Mouse (Mus musculus): ENCODE results near the gene Tas2r103. TPM values are rescaled to one million over a fixed set of nuclear protein-coding genes. Genes with fewer than 3 reads are reported as not detected.

The Tas2r103 gene
- polyA plus RNA-seq (2012; rRNA removed; ENCODE audit: low replicate concordance), result not detected in 2 replicates

GRCm38 (mm10) chr6:133037001-133037400 is at the start of gene Tas2r103:
Gene Tas2r103 (minus strand): TSS chr6:133037101.

GRCm38 (mm10) chr6:133055716-133056115 is 18.8 kb upstream of the Tas2r103 start, which contains the start of gene Tas2r140:
Gene Tas2r140 (minus strand): TSS chr6:133055816.

Other genes with a start within 250 kb of the Tas2r103 start
- not detected in 2 replicates for gene Tas2r117, start 234.3 kb downstream of the Tas2r103 start, polyA plus RNA-seq (2012; rRNA removed; ENCODE audit: low replicate concordance)
- gene Tas2r123, start 190.0 kb downstream of the Tas2r103 start, polyA plus RNA-seq (2012; rRNA removed; ENCODE audit: low replicate concordance), result not detected in 2 replicates
- not detected in 2 replicates for gene Tas2r116, start 181.7 kb downstream of the Tas2r103 start, polyA plus RNA-seq (2012; rRNA removed; ENCODE audit: low replicate concordance)
- not detected in 2 replicates for gene Tas2r110, start 169.1 kb downstream of the Tas2r103 start, polyA plus RNA-seq (2012; rRNA removed; ENCODE audit: low replicate concordance)
- gene Tas2r113, start 144.1 kb downstream of the Tas2r103 start, polyA plus RNA-seq (2012; rRNA removed; ENCODE audit: low replicate concordance), result not detected in 2 replicates
- not detected in 2 replicates for gene Tas2r125, start 127.5 kb downstream of the Tas2r103 start, polyA plus RNA-seq (2012; rRNA removed; ENCODE audit: low replicate concordance)
- gene Tas2r129, start 86.0 kb downstream of the Tas2r103 start, polyA plus RNA-seq (2012; rRNA removed; ENCODE audit: low replicate concordance), result not detected in 2 replicates
- gene Tas2r131, start 79.2 kb downstream of the Tas2r103 start, polyA plus RNA-seq (2012; rRNA removed; ENCODE audit: low replicate concordance), result not detected in 2 replicates
- gene Tas2r109, start 56.1 kb downstream of the Tas2r103 start, polyA plus RNA-seq (2012; rRNA removed; ENCODE audit: low replicate concordance), result not detected in 2 replicates
- not detected in 2 replicates for gene Tas2r140, start 18.7 kb upstream of the Tas2r103 start, polyA plus RNA-seq (2012; rRNA removed; ENCODE audit: low replicate concordance)
- gene Smim10l1, start 67.8 kb upstream of the Tas2r103 start, polyA plus RNA-seq (2012; rRNA removed; ENCODE audit: low replicate concordance), result 81.8 and 274 TPM in 2 replicates